Mouse (Mus musculus): ENCODE data around the gene Kank3.

GRCm38 (mm10) chr17:33775287-33775686, 35.0 kb upstream of the Kank3 start:
- TF ChIP-seq CTCF (IDR thresholded peaks at IDR 0.05; ENCODE audit: insufficient read depth, low read length) = no peak
- no peak for TF ChIP-seq POLR2A (IDR thresholded peaks at IDR 0.05; ENCODE audit: borderline replicate concordance, extremely low read depth, low read depth, low read length)
